Mouse (Mus musculus) liver, adult 2 months (tissue): Measurements from ENCODE around the gene Abhd15.

Experiments
- CTCF ChIP-seq: fragments of 200-500 bp; IDR thresholded peaks from 2 replicates; pipeline ENCODE4 v1.5.1; 2011; ENCODE audit warnings: low read depth, low read length, control low read depth
- POLR2A ChIP-seq: fragments of 200-500 bp; IDR thresholded peaks from 2 replicates; pipeline ENCODE4 v1.6.1; 2011; ENCODE audit warnings: low read length, control low read depth; ENCODE audit not compliant: insufficient read depth; ENCODE audit errors: extremely low read depth

DNA sequence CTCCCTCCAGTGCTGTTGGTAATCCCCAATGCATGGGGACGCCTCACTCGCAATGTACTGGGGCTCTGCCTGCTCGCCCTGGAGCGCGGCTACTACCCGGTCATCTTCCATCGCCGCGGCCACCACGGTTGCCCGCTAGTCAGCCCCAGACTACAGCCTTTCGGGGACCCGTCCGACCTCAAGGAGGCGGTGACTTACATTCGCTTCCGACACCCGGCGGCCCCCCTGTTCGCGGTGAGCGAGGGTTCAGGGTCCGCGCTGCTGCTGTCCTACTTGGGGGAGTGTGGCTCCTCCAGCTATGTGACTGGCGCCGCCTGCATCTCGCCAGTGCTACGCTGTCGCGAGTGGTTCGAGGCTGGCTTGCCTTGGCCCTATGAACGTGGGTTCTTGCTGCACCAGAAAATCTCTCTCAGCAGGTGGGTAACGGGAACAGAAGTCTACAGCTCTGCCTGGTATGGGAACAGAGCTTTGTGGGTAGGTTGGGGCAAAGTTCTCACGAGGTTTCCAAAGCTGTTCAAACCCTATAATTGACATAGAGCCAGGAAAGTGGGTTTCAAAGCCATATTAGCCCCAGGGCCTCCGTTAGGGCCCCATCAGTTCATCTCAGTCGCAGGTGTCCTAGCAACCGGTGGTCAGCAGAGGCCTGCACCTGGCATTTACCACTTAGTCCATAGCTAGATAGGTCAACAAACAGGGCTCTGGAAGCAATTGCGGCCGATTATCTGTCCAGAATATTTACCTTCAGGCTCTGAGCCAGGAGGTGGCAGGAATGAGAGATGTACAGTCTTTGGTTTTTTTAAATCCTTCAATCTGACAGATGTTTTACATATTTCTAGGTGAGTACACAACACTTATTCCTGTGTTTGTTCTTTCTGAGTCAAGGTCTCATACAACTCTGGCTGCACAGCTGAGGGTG lies 974 bp downstream of the Abhd15 start, which contains the start of gene Trp53i13:
- no peak for TF ChIP-seq POLR2A
- TF ChIP-seq CTCF, result no peak
